Mouse (Mus musculus): ENCODE data around the gene Gnl3. TPM values are rescaled to one million over a fixed set of nuclear protein-coding genes. Genes with fewer than 3 reads are reported as not detected.

The Gnl3 gene
- total and polyA plus RNA-seq, 3 experiments = 136 to 365 (median 321) TPM

DNA sequence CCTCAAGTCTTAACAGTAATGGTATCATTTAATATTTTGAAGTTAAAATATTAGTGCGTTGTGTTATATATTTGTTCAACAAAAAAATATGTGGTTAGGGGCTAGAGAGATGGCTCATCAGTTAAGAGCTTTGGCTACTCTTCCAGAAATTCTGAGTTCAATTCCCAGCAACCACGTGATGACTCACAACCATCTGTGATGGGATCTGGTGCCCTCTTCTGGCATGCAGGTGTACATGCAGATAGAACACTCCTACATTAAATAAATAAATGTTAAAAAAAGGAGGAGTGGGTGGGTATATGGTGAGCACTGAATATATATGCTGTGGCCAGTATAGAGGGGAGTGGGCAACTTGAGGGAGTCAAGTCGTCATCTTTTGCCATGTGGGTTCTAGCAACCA, 6.8 kb upstream of the Gnl3 start:
- Histone ChIP-seq H3K36me3 (replicated peaks in 1 of 2; ENCODE audit: control insufficient read depth in 1 of 2, insufficient read depth in 1 of 2, low read length in 1 of 2) (peaks cover 18 to 68% of the 10 kb centered on the region in 2 experiments), H3K9ac (ENCODE audit: insufficient read depth, low read depth) (no peak overlapping the region), H3K4me3 (replicated peaks in 1 of 3; ENCODE audit: low read depth in 2 of 3, low read length in 2 of 3, poor library complexity in 1 of 3) (no peak overlapping the region), H3K27ac (ENCODE audit: insufficient read depth, low read depth) (no peak overlapping the region), H3K4me1 (ENCODE audit: control insufficient read depth in 1 of 2, insufficient read depth in 2 of 2) (peaks cover 0 to 31% of the 10 kb centered on the region in 2 experiments; a peak in 3 of 4 replicates), H3K79me2 (replicated peaks; ENCODE audit: control insufficient read depth, extremely low read depth, insufficient read depth, poor library complexity, severe bottlenecking) (peaks cover 15% of the 10 kb centered on the region), H3K9me3 (replicated peaks; ENCODE audit: low read length) (peaks cover 2% of the 10 kb centered on the region), H3K27me3 (replicated peaks) (no peaks in the 10 kb centered on the region), H3K4me2 (ENCODE audit: insufficient read depth, low read depth, poor library complexity, severe bottlenecking) (no peak overlapping the region)
- dilution Hi-C loops (cut with MboI; ENCODE audit: extremely low pct_ligation_motif_present, extremely low pct_unique_long_range_greater_than_20kb, low sequenced_read_pairs) = no loop called here
- TF ChIP-seq NRF1 (IDR thresholded peaks at IDR 0.05; ENCODE audit: low read depth, low read length) (no peak), JUND (conservative IDR thresholded peaks at IDR 0.05; ENCODE audit: low read depth, low read length) (peak; percentile 54), RAD21 (IDR thresholded peaks at IDR 0.05; ENCODE audit: low read depth, low read length) (peak; percentile 10), IRF4 (IDR thresholded peaks at IDR 0.05; ENCODE audit: low read depth, low read length) (no peak), CTCF (conservative IDR thresholded peaks at IDR 0.05 in 1 of 2, IDR thresholded peaks at IDR 0.05 in 1 of 2; ENCODE audit: low read depth in 2 of 2, low read length in 2 of 2) (peak in 1 of 2 experiments; percentile 49; a peak in 3 of 4 replicates)
- in situ Hi-C loops (cut with MboI; ENCODE audit: low pct_ligation_motif_present, low pct_unique_long_range_greater_than_20kb, low sequenced_read_pairs) = no loop called here
- DNase-seq (ENCODE audit: extremely low read depth) = no peak

DNA sequence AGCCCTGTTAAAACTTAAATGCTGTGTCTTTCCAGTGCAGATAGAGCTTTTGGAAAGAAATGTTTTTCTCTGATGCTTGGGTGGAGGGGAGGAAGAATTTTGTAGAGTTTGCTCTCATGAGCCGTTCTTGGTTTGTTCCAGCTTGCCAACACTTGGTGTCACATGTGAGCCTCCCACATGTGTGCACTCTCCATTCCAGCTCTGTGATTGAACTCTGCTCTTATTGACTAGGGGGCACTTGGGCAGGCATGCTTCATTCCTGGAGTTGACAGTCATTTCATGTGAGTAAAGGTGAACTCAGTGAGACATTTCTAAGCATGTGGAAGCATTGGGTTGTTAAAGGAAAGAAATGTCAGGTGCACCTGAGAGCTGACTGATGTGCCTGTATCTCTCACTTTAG, 3.6 kb upstream of the Gnl3 start:
- Histone ChIP-seq H3K4me2 (ENCODE audit: insufficient read depth, low read depth, poor library complexity, severe bottlenecking) (no peak overlapping the region), H3K27me3 (replicated peaks) (no peaks in the 10 kb centered on the region), H3K4me3 (replicated peaks in 1 of 3; ENCODE audit: low read depth in 2 of 3, low read length in 2 of 3, poor library complexity in 1 of 3) (no peak overlapping the region), H3K27ac (ENCODE audit: insufficient read depth, low read depth) (no peak overlapping the region), H3K9me3 (replicated peaks; ENCODE audit: low read length) (peaks cover 2% of the 10 kb centered on the region), H3K4me1 (ENCODE audit: control insufficient read depth in 1 of 2, insufficient read depth in 2 of 2) (peaks cover 2 to 38% of the 10 kb centered on the region in 2 experiments; a peak in 3 of 4 replicates), H3K79me2 (replicated peaks; ENCODE audit: control insufficient read depth, extremely low read depth, insufficient read depth, poor library complexity, severe bottlenecking) (peaks cover 37% of the 10 kb centered on the region), H3K9ac (ENCODE audit: insufficient read depth, low read depth) (no peak overlapping the region), H3K36me3 (replicated peaks in 1 of 2; ENCODE audit: control insufficient read depth in 1 of 2, insufficient read depth in 1 of 2, low read length in 1 of 2) (peaks cover 13 to 48% of the 10 kb centered on the region in 2 experiments)
- in situ Hi-C loops (cut with MboI; ENCODE audit: low pct_ligation_motif_present, low pct_unique_long_range_greater_than_20kb, low sequenced_read_pairs) (no loop called here), dilution Hi-C loops (cut with MboI; ENCODE audit: extremely low pct_ligation_motif_present, extremely low pct_unique_long_range_greater_than_20kb, low sequenced_read_pairs) (no loop called here)
- DNase-seq (ENCODE audit: extremely low read depth) = no peak
- peak; percentile 58 for TF ChIP-seq MYC (IDR thresholded peaks at IDR 0.05; ENCODE audit: low read depth, low read length)
- no peak for TF ChIP-seq UBTF (IDR thresholded peaks at IDR 0.05; ENCODE audit: low read depth, low read length)
- peak; percentile 66; the same call in 1 of the 2 replicates for TF ChIP-seq MAX (IDR thresholded peaks at IDR 0.05; ENCODE audit: low read length)
- TF ChIP-seq POLR2AphosphoS2 (IDR thresholded peaks at IDR 0.05; ENCODE audit: low read depth, low read length) = no peak
- no peak for TF ChIP-seq GABPA (IDR thresholded peaks at IDR 0.05; ENCODE audit: insufficient replicate concordance, low read depth, low read length)
- no peak for TF ChIP-seq E2F4 (IDR thresholded peaks at IDR 0.05; ENCODE audit: insufficient replicate concordance, low read depth, low read length)
- TF ChIP-seq MEF2A (IDR thresholded peaks at IDR 0.05; ENCODE audit: borderline replicate concordance, low read depth, low read length) = no peak
- TF ChIP-seq KAT2A (IDR thresholded peaks at IDR 0.05; ENCODE audit: insufficient replicate concordance, low read length) = no peak
- no peak for TF ChIP-seq ZC3H11A (IDR thresholded peaks at IDR 0.05; ENCODE audit: low read depth, low read length)
- no peak for TF ChIP-seq ETS1 (conservative IDR thresholded peaks at IDR 0.05; ENCODE audit: low read depth, low read length)
- TF ChIP-seq PAX5 (IDR thresholded peaks at IDR 0.05; ENCODE audit: low read length) = no peak
- no peak for TF ChIP-seq MAFK (IDR thresholded peaks at IDR 0.05; ENCODE audit: insufficient replicate concordance, low read length)
- TF ChIP-seq TCF12 (IDR thresholded peaks at IDR 0.05; ENCODE audit: low read depth, low read length) = no peak
- no peak for TF ChIP-seq CHD2 (IDR thresholded peaks at IDR 0.05; ENCODE audit: low read length)
- no peak for TF ChIP-seq JUN (IDR thresholded peaks at IDR 0.05; ENCODE audit: insufficient read depth, low read depth, low read length)
- no peak for TF ChIP-seq ELF1 (IDR thresholded peaks at IDR 0.05; ENCODE audit: low read depth, low read length)
- peak in 1 of 2 experiments; percentile 34; a peak in 2 of 4 replicates for TF ChIP-seq CTCF (conservative IDR thresholded peaks at IDR 0.05 in 1 of 2, IDR thresholded peaks at IDR 0.05 in 1 of 2; ENCODE audit: low read depth in 2 of 2, low read length in 2 of 2)
- no peak for TF ChIP-seq JUND (conservative IDR thresholded peaks at IDR 0.05; ENCODE audit: low read depth, low read length)
- no peak for TF ChIP-seq POLR2A (IDR thresholded peaks at IDR 0.05; ENCODE audit: low read depth, low read length)
- TF ChIP-seq SMC3 (IDR thresholded peaks at IDR 0.05; ENCODE audit: low read depth, low read length) = no peak
- peak; percentile 55; the same call in 1 of the 2 replicates for TF ChIP-seq MXI1 (IDR thresholded peaks at IDR 0.05; ENCODE audit: low read depth, low read length)
- no peak for TF ChIP-seq USF1 (IDR thresholded peaks at IDR 0.05; ENCODE audit: low read depth, low read length)
- TF ChIP-seq NELFE (IDR thresholded peaks at IDR 0.05; ENCODE audit: low read depth, low read length) = no peak
- no peak for TF ChIP-seq MAZ (IDR thresholded peaks at IDR 0.05; ENCODE audit: low read depth, low read length)
- TF ChIP-seq SIN3A (IDR thresholded peaks at IDR 0.05; ENCODE audit: low read length) = no peak
- no peak for TF ChIP-seq USF2 (conservative IDR thresholded peaks at IDR 0.05; ENCODE audit: low read depth, low read length)
- no peak for TF ChIP-seq CHD1 (IDR thresholded peaks at IDR 0.05; ENCODE audit: low read depth, low read length)
- 0 out of 2 replicates have a peak, but pooled peaks have one; percentile 9 for TF ChIP-seq IRF4 (IDR thresholded peaks at IDR 0.05; ENCODE audit: low read depth, low read length)
- TF ChIP-seq ZNF384 (IDR thresholded peaks at IDR 0.05; ENCODE audit: low read depth, low read length) = no peak
- no peak; the same call in 1 of the 2 replicates for TF ChIP-seq BHLHE40 (IDR thresholded peaks at IDR 0.05; ENCODE audit: low read depth, low read length)
- TF ChIP-seq RAD21 (IDR thresholded peaks at IDR 0.05; ENCODE audit: low read depth, low read length) = no peak; the same call in 1 of the 2 replicates
- no peak for TF ChIP-seq TBP (conservative IDR thresholded peaks at IDR 0.05; ENCODE audit: low read depth, low read length)

All from CH12.LX (cell line).